12 mouse cellular contexts compared by ENCODE assay signal in genomic region chr8:79078556-79079195, GRCm38 (mm10). TPM values are rescaled to one million over a fixed set of nuclear protein-coding genes. Genes with fewer than 3 reads are reported as not detected.
A peak's percentile ranks its signal among the peaks of the same experiment; 100 is the strongest.
DNase-seq lines count a peak whose midpoint lies in the region; ATAC-seq and TF ChIP-seq lines count a peak whose summit lies in the region.
"Had no signal": no experiment of that assay in that cellular context is flagged by ENCODE, and none has a peak within 500 bp of the region (broad histone marks: within the 10 kb centered on the region; RNA-seq: fewer than 3 reads in every experiment).

No protein-coding gene starts in this region.

- no peak for TF ChIP-seq EP300 in lung, postnatal 0 days (IDR thresholded peaks at IDR 0.05)

- H3K27ac ChIP-seq in forebrain, embryonic 12.5 days: peak overlapping the region; percentile 65
- peak overlapping the region; percentile 9; the same call in 1 of the 2 replicates for H3K27ac ChIP-seq in intestine, embryonic 16.5 days (ENCODE audit: low read length)
- H3K27ac ChIP-seq in neural tube, embryonic 14.5 days (ENCODE audit: low read depth, low read length): peak overlapping the region; percentile 63; the same call in 1 of the 2 replicates
- no peak overlapping the region for H3K27ac ChIP-seq in lung, postnatal 0 days (ENCODE audit: low read length)
- H3K27ac ChIP-seq: liver, embryonic 12.5 days had no signal

- no peaks in the 10 kb centered on the region for H3K27me3 ChIP-seq in forebrain, embryonic 12.5 days
- H3K27me3 ChIP-seq in intestine, embryonic 16.5 days (replicated peaks; ENCODE audit: control insufficient read depth, insufficient read depth, low read length): no peaks in the 10 kb centered on the region
- H3K27me3 ChIP-seq in neural tube, embryonic 14.5 days (ENCODE audit: control insufficient read depth, insufficient read depth, low read length): no peaks in the 10 kb centered on the region
- H3K27me3 ChIP-seq in lung, postnatal 0 days (replicated peaks; ENCODE audit: insufficient read depth, low read length): no peaks in the 10 kb centered on the region
- H3K27me3 ChIP-seq: liver, embryonic 12.5 days; megakaryocyte, embryonic 14.5 days had no signal

- no peak for TF ChIP-seq CTCF in lung, postnatal 0 days (IDR thresholded peaks at IDR 0.05)

- peak overlapping the region; percentile 13; the same call in 1 of the 2 replicates for H3K9ac ChIP-seq in forebrain, embryonic 12.5 days
- H3K9ac ChIP-seq in intestine, embryonic 16.5 days (ENCODE audit: low read depth, low read length): no peak overlapping the region
- 0 out of 2 replicates have a peak overlapping the region, but pooled peaks have one; percentile 1 for H3K9ac ChIP-seq in neural tube, embryonic 14.5 days (replicated peaks; ENCODE audit: low read depth, low read length)
- H3K9ac ChIP-seq in lung, postnatal 0 days (replicated peaks; ENCODE audit: low read depth): no peak overlapping the region
- H3K9ac ChIP-seq: liver, embryonic 12.5 days had no signal

- ATAC-seq in forebrain, embryonic 12.5 days (ENCODE audit: low FRiP score): peak; percentile 76
- no peak for ATAC-seq in intestine, embryonic 16.5 days
- ATAC-seq in neural tube, embryonic 14.5 days (ENCODE audit: low read depth): peak; percentile 72
- ATAC-seq in lung, postnatal 0 days: no peak
- ATAC-seq: liver, embryonic 12.5 days had no signal

- H3K4me2 ChIP-seq in forebrain, embryonic 12.5 days: 0 out of 2 replicates have a peak overlapping the region, but pooled peaks have one; percentile 1
- no peak overlapping the region for H3K4me2 ChIP-seq in intestine, embryonic 16.5 days (ENCODE audit: low read depth, low read length)
- peak overlapping the region; percentile 7; the same call in 1 of the 2 replicates for H3K4me2 ChIP-seq in neural tube, embryonic 14.5 days (ENCODE audit: low read depth, low read length)
- no peak overlapping the region for H3K4me2 ChIP-seq in lung, postnatal 0 days (replicated peaks; ENCODE audit: low read depth, low read length)
- H3K4me2 ChIP-seq: liver, embryonic 12.5 days had no signal

- WGBS in forebrain, embryonic 12.5 days: 20% methylated on average over 11 of the region's 11 CpGs
- WGBS in intestine, embryonic 16.5 days: 43% methylated on average over 11 of the region's 11 CpGs
- WGBS in neural tube, embryonic 14.5 days: 7% methylated on average over 11 of the region's 11 CpGs
- 64% methylated on average over 11 of the region's 11 CpGs for WGBS in lung, postnatal 0 days

- H3K9me3 ChIP-seq in forebrain, embryonic 12.5 days: no peaks in the 10 kb centered on the region
- H3K9me3 ChIP-seq in intestine, embryonic 16.5 days (ENCODE audit: control insufficient read depth, low read length): no peaks in the 10 kb centered on the region
- no peaks in the 10 kb centered on the region for H3K9me3 ChIP-seq in neural tube, embryonic 14.5 days (ENCODE audit: control insufficient read depth, low read length)
- H3K9me3 ChIP-seq in lung, postnatal 0 days (ENCODE audit: low read length): no peaks in the 10 kb centered on the region
- H3K9me3 ChIP-seq: G1E; liver, embryonic 12.5 days; megakaryocyte, embryonic 14.5 days had no signal

- H3K36me3 ChIP-seq in forebrain, embryonic 12.5 days (replicated peaks): peaks cover 33% of the 10 kb centered on the region
- H3K36me3 ChIP-seq in intestine, embryonic 16.5 days (ENCODE audit: control insufficient read depth, insufficient read depth, low read length): no peaks in the 10 kb centered on the region; the same call in 1 of the 2 replicates
- H3K36me3 ChIP-seq in neural tube, embryonic 14.5 days (ENCODE audit: control insufficient read depth, insufficient read depth, low read length): peaks cover 11% of the 10 kb centered on the region; the same call in 1 of the 2 replicates
- H3K36me3 ChIP-seq in lung, postnatal 0 days (ENCODE audit: insufficient read depth, low read length): no peaks in the 10 kb centered on the region

- H3K4me1 ChIP-seq in forebrain, embryonic 12.5 days: peaks cover 21% of the 10 kb centered on the region
- peaks cover 16% of the 10 kb centered on the region; the same call in 1 of the 2 replicates for H3K4me1 ChIP-seq in intestine, embryonic 16.5 days (ENCODE audit: control insufficient read depth, insufficient read depth, low read length)
- H3K4me1 ChIP-seq in neural tube, embryonic 14.5 days (ENCODE audit: control insufficient read depth, insufficient read depth, low read length): peaks cover 34% of the 10 kb centered on the region
- peaks cover 11% of the 10 kb centered on the region; the same call in 1 of the 2 replicates for H3K4me1 ChIP-seq in lung, postnatal 0 days (ENCODE audit: insufficient read depth, low read depth, low read length)
- H3K4me1 ChIP-seq: liver, embryonic 12.5 days had no signal

- DNase-seq in brain, adult 2 months (ENCODE audit: low read depth, low spot score): peak; percentile 57
- DNase-seq in frontal cortex, postnatal 36 days (ENCODE audit: low spot score in 2 of 2): no peak
- no peak for DNase-seq in lung, postnatal 0 days (ENCODE audit: low spot score)
- no peak for DNase-seq in gastrocnemius, postnatal 10 days
- DNase-seq: cerebellum, adult 11-12 months; thymus, adult 2 months had no signal

- no peak overlapping the region for H3K4me3 ChIP-seq in forebrain, embryonic 12.5 days (replicated peaks)
- no peak overlapping the region for H3K4me3 ChIP-seq in intestine, embryonic 16.5 days (ENCODE audit: low read length)
- no peak overlapping the region for H3K4me3 ChIP-seq in neural tube, embryonic 14.5 days (ENCODE audit: low read depth, low read length)
- H3K4me3 ChIP-seq in lung, postnatal 0 days (ENCODE audit: low read depth, low read length): no peak overlapping the region
- H3K4me3 ChIP-seq: liver, embryonic 12.5 days; megakaryocyte, embryonic 14.5 days had no signal

RNA-seq across cellular contexts. Expression of gene Zfp827, which starts 50.4 kb away (rescaled TPM):
- polyA plus RNA-seq in forebrain, embryonic 12.5 days (2016; fragmentation: Nextera tagmentation; extraction: Ambion mirVana): 13.0 and 13.2 TPM in 2 replicates
- polyA plus RNA-seq in intestine, embryonic 16.5 days (2015; fragmentation: Nextera tagmentation; extraction: Ambion mirVana): 5.1 and 5.2 TPM in 2 replicates
- polyA plus RNA-seq in neural tube, embryonic 14.5 days (2014; fragmentation: Nextera tagmentation; extraction: Ambion mirVana): 16.8 and 19.1 TPM in 2 replicates
- polyA plus RNA-seq in lung, postnatal 0 days (2015; fragmentation: Nextera tagmentation; extraction: Ambion mirVana): 3.4 and 4.2 TPM in 2 replicates
- 10 to 100 TPM; 10.2 to 14.8 TPM for total RNA-seq in gastrocnemius, postnatal 10 days (2021)

Comparison
In these comparisons a context has a peak if more than half of its experiments do, and no peak if none do; other contexts are left out.
1. ATAC-seq: peak in forebrain, embryonic 12.5 days (single experiment) and neural tube, embryonic 14.5 days (single experiment); none in intestine, embryonic 16.5 days (single experiment) and lung, postnatal 0 days (single experiment).
2. H3K4me2 ChIP-seq: peak in forebrain, embryonic 12.5 days (single experiment) and neural tube, embryonic 14.5 days (single experiment); none in intestine, embryonic 16.5 days (single experiment) and lung, postnatal 0 days (single experiment).
3. H3K9ac ChIP-seq: peak in forebrain, embryonic 12.5 days (single experiment) and neural tube, embryonic 14.5 days (single experiment); none in intestine, embryonic 16.5 days (single experiment) and lung, postnatal 0 days (single experiment).